Mouse (Mus musculus) cerebellum, adult 9-10 months (tissue): ENCODE measurements around the gene Sbno2.

Source experiments
- DNase-seq: peaks from one replicate; pipeline ENCODE4 v3.0.0; 2022

The Sbno2 gene

DNA sequence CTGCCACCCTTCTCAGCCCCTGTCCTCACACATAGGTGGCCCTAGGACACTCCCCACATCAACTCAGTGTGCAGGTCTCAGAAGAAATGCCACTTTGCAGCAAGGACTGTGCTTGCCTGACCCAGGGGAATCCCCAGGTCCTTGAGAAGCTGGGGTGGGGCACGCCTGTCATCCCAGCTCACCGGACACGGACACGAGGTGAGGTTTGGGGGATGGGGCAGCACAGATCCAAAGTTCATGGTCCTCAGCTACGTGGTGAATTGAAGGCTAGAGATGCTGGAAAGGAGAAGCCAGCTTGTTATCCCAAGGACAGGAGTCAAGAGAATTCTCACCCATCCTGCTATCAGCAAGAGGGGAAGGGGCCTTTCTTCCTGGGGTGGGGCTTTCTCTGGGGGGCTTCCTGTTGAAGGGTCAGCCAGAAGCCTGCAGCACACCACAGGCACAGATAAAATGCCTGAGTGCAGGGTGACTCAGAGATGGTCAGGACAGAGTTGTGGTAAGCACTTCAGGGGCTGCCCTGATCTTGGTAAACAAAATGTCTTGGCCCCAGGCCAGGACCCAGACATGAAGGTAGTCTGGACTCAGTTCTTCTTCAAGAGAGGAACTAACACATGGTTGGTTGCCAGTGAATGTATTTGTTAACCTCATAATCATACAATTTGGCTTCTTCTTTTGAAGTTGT, 72.4 kb downstream of the Sbno2 start:
- DNase-seq: no peak

DNA sequence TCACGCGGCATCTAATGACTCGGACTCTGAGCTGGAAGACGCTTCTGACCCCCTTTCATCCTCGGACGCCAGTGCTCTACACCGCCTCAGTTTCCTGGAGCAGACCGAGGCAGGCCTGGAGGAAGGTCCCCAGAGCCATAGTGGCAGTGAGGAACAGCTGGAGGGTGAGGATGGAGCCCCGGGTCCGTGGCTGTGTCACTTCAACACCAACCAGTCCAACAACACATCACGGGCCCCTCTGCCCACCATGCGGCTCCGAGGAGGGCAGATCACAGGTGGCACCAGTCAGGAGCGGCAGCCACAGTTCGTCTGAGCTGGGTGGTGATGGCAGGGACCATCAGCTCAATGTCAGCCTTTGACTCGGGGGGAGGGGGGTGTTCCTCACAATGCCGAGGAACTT, 74.6 kb downstream of the Sbno2 start:
- no peak for DNase-seq

DNA sequence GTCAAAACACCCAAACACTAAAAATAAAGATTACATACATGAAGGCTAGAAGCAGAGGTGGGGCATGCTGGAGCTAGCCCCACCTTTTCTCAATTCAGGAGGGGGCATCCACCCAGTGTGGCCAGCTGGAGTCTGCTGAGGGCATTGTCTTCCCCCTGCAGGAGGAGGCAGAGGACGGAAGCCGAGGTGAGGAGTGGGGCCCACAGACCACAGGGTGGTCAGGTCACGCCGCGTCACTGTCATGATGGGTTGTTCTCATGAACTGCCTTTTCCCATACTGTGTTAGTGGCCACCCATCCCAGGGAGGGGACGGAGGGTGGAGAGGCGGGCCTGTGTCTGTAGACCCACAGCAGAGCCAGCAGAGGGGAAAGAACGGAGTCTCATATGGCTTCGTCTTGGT, 75.2 kb downstream of the Sbno2 start:
- no peak for DNase-seq

DNA sequence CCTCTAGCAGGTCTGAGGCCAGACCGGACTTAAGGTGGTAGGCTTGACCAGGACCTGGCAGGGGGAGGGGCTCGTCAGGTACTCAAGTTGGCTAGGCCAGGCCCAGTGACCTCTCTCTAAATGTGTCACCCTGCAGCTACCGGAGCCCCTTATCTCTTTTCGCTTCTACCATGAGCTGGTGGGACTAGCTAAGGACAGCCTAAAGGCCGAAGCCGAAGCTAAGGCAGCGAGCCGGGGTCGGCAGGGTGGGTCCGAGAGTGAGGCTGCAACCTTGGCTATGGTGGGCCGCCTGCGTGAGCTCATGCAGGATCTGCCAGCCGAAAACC, 76.9 kb downstream of the Sbno2 start:
- DNase-seq: no peak

DNA sequence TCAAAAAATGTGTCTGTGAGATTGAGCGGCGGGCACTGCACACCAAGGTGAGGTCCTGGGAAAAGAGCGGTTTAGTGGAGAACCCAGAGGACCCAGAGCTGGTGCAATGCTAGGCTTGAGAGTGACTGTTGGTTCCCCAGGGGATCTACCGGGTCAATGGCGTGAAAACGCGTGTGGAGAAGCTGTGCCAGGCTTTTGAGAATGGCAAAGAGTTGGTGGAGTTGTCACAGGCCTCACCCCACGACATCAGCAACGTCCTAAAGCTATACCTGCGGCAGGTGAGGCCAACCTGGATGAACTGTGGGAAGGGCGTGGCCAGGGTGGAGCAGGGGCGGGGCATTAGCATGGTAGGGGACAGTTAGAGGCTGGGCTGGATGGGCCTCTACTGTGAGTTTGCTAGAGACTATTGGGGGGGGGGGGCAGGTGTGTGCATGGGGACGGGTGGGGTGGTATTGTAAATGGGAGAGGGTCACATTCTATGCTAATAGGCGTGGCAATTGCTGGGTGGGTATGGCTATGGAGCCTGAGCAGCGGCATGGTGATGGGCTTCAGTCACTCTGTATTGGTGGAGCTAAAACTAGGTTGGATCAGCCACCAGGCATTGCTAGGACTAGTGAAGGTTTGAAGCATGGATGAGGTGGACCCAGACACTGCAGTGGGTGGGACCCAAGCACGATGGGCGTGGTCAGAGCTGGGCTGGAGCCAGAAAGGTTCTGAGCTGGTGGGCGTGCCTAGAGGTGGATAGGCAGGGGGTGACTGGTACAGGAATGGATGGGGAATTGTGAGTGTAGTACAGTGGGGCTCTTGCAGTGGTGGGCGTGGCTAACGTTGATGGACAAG, 77.5 kb downstream of the Sbno2 start:
- no peak for DNase-seq

DNA sequence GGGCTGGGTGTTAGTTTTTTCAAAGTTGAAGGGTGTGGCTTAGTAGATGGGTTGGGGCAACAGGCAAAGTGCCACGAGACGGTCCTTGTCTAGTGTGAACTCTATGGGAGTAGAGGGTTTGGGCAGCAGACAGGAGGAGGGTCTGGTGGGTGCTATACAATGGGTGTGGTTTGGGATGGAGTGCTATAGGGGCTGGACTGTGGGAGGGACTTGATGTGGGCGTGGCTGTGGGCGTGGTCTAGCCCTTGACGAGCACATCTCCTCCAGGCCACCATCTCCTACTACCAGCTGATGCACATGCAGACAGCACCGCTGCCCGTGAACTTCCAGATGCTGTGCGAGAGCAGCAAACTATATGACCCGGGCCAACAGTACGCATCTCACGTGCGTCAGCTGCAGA, 79.5 kb downstream of the Sbno2 start:
- DNase-seq: no peak

DNA sequence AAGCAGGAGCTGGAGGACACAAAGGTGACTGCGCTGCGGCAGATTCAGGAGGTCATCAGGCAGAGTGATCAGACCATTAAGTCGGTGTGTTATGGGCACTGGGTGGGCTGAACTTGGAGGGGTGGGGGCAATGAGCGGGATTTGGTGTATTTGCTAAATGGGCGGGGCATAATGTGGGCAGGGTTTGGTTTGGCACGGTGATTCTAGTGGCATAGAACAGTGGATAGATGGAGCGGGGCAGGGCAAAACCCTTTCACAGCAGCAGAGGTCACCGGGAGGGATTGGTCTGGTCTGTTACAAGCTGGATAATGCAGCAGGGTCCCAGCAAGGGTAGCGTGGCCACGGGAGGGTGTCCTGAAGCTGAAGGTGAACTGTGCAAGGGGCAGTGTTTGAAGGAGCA, 79.9 kb downstream of the Sbno2 start:
- no peak for DNase-seq

DNA sequence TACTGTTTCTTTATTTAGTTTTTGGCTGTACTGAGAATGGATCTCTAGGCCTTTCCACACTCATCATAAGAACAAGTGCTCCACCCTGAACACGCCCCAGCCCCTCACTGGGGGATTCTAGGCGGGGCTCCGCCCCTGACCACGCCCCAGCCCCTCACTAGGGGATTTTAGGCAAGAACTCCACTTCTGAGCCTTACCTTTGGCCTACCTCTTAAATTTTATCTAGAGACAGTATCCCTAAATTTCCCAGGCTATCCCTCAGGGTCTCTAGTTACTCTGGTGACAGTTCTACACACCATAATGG, 80.4 kb downstream of the Sbno2 start:
- DNase-seq: no peak

DNA sequence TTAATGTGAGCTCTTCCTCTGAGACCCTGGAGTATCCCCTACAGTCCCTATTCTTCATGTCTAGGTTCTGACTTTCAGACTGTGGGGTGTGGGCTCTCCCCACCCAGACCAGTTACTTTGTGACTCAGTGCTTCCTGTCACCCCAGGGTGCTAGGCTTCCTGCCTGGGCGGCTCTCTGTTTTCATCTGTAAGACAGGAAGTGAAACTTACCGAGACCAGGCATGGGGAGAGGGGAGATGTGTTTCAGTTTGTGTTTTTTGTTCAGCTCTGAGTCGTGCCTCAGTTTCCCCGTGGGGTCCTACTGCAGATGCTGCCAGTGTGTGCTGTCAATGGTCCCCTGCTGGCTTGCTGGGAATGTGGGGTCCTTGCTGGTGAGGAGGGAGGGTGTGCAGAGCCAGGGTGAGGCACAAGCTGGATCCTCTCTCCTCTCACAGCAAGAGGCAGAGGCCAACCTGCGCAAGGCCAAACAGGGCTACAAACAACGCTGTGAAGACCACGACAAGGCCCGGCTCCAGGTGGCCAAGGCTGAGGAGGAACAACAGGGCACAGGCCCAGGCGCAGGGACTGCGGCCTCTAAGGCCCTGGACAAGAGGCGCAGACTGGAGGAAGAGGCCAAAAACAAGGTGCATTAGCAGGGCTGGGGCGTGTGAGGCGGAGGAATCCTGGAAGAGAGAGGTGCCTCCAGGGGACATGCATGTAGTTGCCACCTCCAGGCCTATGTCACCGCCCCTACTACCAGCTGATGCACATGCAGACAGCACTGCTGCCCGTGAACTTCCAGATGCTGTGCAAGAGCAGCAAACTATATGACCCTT, 80.9 kb downstream of the Sbno2 start:
- DNase-seq: no peak

DNA sequence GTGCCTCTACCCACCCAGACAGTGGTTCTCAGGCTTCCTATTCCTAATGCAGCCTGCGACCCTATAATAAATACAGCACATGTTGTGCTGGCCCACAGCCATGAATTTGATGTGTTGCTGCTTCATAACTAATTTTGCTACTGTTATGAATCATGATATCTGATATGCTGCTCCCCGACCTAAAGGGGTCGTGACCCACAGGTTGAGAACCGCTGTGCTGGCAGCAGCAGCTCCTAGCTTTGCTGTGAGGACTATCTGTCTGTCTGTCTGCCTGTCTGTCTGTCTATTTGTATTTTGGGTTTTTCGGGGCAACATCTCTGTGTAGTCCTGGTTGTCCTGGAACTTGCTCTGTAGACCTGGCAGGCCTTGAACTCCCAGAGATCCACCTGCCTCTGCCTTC, 81.6 kb downstream of the Sbno2 start:
- no peak for DNase-seq

DNA sequence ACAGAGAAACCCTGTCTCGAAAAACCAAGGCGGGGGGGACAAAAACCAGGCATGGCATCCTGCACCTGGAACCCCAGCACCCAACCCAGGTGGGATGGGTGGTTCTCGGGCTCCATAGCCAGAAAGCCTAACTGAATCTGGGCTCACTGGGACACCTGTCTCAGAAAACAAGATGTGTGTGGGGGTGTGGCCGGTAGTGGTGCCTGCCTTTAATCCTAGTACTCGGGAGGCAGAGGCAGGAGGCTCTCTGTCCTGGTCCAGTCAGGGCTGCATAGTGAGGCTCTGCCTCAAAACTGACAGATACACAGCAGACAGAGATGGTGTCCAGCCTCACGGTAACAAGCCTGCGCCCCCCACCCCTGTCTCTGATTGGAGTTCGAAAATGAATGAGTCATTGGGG, 82.6 kb downstream of the Sbno2 start:
- DNase-seq: no peak

DNA sequence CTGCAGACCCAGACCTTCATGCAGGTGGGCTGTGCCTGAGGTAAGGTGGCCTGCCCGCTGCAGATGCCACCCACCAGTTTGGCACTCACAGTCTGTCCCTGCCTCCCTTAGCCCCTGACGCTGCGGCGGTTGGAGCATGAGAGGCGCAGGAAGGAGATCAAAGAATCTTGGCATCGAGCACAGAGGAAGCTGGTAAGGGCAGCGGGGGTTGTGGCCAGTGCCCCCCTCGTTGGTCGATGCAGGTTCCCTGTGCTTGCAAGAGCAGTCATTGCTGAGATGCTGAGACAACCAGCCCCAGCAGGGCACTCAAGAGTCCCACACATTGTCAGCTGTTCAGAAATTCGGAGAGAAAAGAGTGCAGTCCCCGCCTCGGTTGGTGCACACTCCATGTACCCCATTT, 83.2 kb downstream of the Sbno2 start:
- no peak for DNase-seq

DNA sequence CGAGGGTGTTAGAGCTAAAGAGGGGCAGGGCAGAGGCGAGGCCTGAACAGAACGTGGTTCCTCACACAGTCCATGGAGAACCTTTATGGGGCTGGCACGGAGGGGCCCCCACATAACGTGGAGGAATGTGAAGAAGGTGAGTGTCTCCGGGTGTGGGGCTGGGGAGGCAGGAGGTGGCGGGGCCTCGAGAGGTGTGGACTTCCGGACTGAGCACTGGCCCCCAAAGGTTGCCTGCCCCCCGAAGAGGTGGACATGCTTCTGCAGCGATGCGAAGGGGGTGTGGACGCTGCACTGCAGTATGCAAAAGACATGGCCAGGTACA, 84.1 kb downstream of the Sbno2 start:
- DNase-seq: no peak

DNA sequence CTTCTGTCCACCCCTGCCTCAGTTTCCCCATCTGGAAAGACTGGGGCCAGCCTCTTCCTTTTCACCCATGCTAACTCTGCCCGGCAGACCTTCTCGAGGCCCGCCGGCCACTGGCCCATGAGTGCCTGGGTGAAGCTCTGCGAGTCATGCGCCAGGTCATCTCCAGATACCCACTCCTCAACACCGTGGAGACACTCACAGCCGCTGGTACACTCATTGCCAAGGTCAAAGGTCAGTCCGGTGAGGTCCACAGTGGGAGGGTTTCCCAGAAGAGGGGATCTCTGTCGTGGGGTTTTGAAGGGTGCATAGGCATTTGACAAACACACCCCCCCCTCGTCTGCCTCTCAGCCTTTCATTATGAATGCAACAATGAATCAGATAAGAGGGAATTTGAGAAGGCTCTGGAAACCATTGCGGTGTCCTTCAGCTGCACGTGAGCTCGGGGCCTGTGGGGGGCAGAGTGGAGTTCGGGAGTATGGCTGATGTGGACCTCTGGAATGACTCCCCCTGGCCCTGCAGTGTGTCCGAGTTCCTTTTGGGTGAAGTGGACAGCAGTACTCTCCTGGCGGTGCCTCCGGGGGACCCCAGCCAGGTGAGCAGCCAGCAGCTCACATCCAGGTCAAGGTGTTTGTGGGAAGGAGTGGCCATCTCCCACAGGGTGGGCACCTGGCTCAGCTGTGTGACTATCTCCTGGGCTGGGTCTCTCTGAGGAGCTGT, 84.6 kb downstream of the Sbno2 start:
- DNase-seq: no peak

DNA sequence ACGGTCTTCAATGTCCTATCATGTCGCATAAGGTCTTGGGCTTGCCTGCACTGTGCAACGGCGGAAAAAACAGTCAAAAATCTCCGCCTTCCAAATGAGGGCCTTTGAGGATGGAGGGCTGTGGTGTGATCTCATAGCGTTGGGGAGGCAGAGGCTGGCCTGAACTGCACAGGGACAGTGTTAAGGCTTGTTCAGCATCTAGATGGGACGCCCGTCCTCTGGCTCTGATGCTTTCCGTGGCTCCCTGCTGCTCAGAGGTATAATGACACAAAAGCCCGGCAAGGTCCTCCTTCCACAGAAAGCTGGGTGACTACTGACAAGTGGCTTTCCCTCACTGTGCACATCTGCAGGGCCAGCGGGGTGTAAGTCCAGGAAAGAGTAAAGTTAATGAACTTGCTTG, 85.2 kb downstream of the Sbno2 start:
- no peak for DNase-seq

DNA sequence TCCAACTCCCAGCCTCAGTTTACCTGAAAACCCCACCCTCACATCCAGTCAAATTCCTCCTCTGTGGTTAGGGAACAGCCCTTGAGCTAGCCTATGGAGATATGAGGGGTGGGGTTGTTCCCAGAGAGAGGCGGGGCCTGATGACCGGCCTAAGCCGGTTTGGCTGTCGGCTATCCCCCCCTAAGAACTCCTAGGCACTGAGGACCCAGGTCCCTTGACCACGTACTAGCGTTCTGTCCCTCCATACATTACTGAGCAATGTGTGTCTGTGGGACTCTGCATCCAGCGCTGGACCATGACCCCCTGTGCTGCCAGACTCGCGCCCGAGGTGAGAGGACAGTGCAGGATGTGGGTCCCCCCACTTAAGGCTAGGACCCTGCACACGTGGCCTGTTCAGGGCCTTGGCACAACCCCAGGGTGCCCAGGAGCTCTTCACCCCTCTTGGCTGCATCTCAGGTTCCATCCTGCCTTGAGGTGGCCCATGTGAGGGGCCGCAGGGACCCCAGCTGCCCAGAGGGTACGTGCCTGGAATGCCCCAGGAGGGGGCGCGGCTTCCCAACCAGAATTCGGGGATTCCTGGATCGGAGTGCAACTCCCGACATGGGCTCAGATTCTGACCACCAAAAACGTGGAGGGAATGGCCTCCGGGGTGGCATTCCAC, 85.8 kb downstream of the Sbno2 start:
- no peak for DNase-seq

DNA sequence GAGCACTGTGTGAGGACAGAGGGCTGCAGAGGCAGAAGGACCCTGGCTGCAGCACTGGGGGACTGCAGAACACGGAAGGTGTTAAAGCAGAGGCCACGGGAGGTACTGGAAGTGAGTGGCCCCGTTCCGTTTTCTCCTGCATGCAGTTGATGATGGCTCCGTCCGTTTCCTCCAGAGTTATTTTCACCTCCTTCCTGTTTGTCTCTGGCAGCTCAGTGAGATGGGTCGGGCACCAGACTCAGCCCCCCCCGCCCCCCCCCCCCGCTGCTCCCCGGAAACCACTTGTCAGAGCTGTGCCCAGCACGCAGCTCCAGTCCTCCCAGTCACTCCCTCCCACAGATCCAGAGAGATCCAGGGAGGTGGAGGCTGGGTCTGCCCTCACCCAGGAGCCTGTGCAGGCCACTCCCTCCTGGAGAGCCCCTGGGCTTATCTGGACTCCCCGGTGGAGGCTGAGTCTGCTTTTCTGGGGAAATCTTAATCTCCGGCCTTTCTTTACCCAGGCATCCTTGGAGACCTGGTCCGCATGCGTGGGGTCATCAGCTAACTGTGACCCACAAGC, 86.6 kb downstream of the Sbno2 start:
- no peak for DNase-seq

DNA sequence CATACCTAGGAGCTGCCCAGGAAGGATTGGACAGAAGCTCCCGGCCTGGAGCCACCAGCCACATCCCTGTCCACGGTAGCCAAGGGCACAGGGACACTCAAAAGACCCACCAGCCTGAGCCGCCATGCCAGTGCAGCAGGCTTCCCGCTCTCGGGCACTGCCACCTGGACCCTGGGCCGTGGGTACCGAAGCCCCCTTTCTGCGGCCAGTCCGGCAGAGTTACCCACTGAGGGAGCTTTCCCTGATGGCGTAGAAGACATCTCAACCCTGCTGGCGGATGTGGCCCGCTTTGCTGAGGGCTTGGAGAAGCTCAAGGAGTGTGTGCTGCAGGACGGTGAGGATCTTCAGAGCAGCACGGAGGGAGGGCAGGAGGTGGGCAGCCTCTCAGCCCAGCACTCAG, 87.6 kb downstream of the Sbno2 start:
- no peak for DNase-seq

DNA sequence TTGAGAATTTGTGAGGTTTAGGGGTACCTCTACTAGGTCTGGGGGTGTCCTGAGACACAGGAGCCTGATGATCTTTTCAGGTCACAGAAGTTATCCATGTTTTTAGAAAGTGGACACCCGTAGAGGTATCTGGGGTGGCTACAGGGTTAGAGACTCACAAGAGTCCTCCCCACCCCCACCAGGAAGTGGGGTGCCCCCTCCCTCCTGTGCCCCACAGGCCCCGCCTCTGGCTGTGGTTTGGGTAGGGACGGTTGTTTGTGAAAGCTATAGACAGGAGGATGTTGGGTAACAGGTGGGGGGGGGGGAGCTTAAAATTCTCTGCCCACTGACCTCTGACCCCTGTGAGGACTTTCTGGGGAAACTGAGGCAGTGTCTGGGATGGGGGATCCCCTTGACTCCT, 88.0 kb downstream of the Sbno2 start:
- no peak for DNase-seq

DNA sequence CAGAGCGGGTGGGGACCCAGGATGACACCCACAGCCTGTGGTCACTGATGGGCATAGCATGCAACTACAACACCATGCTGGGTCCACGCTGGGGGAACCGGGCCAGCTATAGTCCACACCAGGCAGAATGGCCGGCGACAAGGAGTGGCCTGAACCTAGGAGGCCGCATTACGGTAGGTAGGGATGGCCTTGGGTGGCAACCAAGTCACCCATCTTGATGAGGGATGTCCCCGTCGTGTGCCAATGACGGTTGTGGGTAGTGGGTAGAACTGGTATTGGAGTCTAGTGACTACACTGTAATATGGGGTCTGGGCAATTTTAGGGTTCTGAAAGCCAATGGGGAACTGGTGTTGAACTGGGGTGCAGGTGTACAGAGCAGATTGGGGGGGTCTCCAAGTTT, 88.4 kb downstream of the Sbno2 start:
- no peak for DNase-seq

DNA sequence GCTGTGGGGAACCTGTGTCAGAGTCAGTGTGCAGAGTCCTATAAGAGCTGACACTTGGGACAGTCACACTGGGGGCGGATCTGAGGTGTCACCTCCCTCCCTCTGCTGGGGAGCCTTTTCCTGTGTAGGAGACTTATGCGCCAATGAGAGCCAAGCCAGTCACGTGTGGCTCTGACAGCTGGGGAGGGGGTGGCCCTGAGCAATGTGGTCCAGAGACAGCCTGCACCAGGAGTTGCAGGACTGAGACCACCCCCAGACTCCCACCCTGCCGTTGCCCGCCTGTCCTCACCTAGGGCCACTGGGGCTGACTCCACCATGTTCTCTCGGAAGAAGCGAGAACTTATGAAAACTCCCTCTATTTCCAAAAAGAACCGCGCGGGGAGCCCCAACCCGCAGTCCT, 88.9 kb downstream of the Sbno2 start, which contains the start of gene Arhgap45:
TSS of gene Arhgap45 (plus strand) at position 143 of the 400 bp plus-strand sequence.
- no peak for DNase-seq

DNA sequence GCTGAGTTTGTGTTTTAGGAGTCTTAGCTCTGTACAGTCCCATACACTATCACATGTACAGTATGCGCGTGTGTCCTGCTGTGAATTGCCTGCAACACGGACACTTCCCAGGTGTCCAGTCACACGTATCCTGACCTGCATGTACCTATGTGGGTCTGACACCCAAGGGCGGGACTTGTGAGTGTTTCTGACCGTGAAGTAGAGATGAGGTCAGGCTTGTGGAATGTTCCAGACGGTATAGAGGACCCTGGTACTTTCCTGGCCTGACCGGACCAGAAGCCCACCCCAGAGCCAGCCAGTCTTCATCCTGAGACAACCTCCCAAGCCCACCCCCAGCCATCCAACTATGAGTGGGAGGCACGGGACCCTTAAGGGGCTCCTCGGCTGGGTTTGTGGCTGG, 89.8 kb downstream of the Sbno2 start:
- DNase-seq: no peak
